Mouse (Mus musculus) neural tube, embryonic 10.5 days (tissue): ENCODE data around the gene March1.
"Not testable (repeated sequence)": the region's sequence is repeated elsewhere in the genome, so short reads cannot be mapped to it uniquely, and the experiment has no call there.

Source experiments
- DNase-seq: peaks from one replicate; pipeline ENCODE4 v3.0.0-alpha.2; 2017; ENCODE audit warnings: low spot score; ENCODE audit errors: extremely low spot score

March1 gene

GRCm38 (mm10) chr8:66269546-66269945, 651.8 kb downstream of the March1 start:
- DNase-seq: no peak

- no peak for DNase-seq
Measured at GRCm38 (mm10) chr8:66270116-66270515, 652.4 kb downstream of the March1 start.

GRCm38 (mm10) chr8:66317824-66318223, 700.1 kb downstream of the March1 start:
- no peak for DNase-seq

GRCm38 (mm10) chr8:66323045-66323807, 705.5 kb downstream of the March1 start:
- DNase-seq: no peak

- no peak for DNase-seq
Measured at GRCm38 (mm10) chr8:66326396-66326795, 708.7 kb downstream of the March1 start.

GRCm38 (mm10) chr8:66332206-66332605, 714.5 kb downstream of the March1 start:
- DNase-seq: no peak

- no peak for DNase-seq
Measured at GRCm38 (mm10) chr8:66334265-66334664, 716.6 kb downstream of the March1 start.

- DNase-seq: no peak
Measured at GRCm38 (mm10) chr8:66339551-66339950, 721.9 kb downstream of the March1 start.

- no peak for DNase-seq
Measured at GRCm38 (mm10) chr8:66342928-66343327, 725.2 kb downstream of the March1 start.

- DNase-seq: no peak
Measured at GRCm38 (mm10) chr8:66362882-66363801, 745.4 kb downstream of the March1 start.

GRCm38 (mm10) chr8:66383694-66384373, 766.1 kb downstream of the March1 start:
- no peak for DNase-seq

- no peak for DNase-seq
Measured at GRCm38 (mm10) chr8:66386008-66386407, 768.3 kb downstream of the March1 start.

- DNase-seq: no peak
Measured at GRCm38 (mm10) chr8:66388693-66389092, 771.0 kb downstream of the March1 start.

- no peak for DNase-seq
Measured at GRCm38 (mm10) chr8:66391554-66391953, 773.9 kb downstream of the March1 start.

- no peak for DNase-seq
Measured at GRCm38 (mm10) chr8:66392900-66393299, 775.2 kb downstream of the March1 start.

- no peak for DNase-seq
Measured at GRCm38 (mm10) chr8:66394148-66394547, 776.4 kb downstream of the March1 start.

GRCm38 (mm10) chr8:66397811-66398210, 780.1 kb downstream of the March1 start:
- DNase-seq: no peak

- no peak for DNase-seq
Measured at GRCm38 (mm10) chr8:66400050-66400449, 782.4 kb downstream of the March1 start.

- DNase-seq: no peak
Measured at GRCm38 (mm10) chr8:66404711-66405414, 787.2 kb downstream of the March1 start.

- not testable (repeated sequence) for DNase-seq
Measured at GRCm38 (mm10) chr8:66405796-66406195, 788.1 kb downstream of the March1 start.
